10 mouse cellular contexts compared by ENCODE assay signal in the genomic region with DNA sequence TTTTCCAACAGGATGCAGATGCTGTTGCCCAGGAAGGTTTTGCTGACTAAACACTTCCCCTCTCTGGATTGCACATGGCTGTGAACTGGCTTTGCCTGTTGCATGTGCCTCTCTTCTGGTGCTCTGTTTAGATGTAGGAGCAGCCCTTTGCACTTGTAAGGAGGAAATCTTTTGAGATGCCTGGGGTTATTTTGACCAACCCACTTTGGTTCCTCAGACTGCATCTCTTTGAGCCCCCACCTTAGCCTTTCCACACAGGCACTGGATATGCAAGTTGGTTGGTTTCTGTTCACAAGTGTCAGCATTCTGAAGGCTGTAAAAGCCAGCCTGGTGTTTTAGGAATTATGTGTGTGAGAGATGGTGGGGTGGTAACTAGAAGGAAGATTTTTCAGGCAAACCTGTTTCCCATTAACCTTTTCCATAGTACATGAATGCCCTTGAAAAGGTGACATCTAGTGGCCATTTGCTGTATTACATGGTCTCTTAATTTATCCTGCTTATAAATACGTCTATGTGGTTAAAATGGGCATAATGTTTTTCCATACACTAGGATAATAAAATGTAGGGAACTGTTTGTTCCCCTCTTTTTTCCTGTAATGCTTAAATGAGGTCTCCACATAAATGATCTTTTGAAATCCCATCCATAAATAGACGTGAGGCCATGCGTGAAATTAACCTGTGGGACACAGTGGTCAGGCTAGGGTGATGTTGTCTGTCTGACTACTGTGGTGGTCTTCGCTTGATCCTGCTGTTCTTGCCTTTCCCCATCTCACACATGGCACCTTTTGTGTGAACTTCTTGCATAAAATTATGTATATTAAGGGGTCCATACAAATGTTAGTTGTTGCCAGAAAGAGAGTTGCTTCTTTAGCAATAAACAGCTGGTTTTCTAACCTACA. TPM values are rescaled to one million over a fixed set of nuclear protein-coding genes. Genes with fewer than 3 reads are reported as not detected.
A peak's percentile ranks its signal among the peaks of the same experiment; 100 is the strongest.
DNase-seq lines count a peak whose midpoint lies in the region; ATAC-seq and TF ChIP-seq lines count a peak whose summit lies in the region.
"Had no signal": no experiment of that assay in that cellular context is flagged by ENCODE, and none has a peak within 500 bp of the region (broad histone marks: within the 10 kb centered on the region; RNA-seq: fewer than 3 reads in every experiment).

No protein-coding gene starts in this region.

- H3K27me3 ChIP-seq in heart, postnatal 0 days (ENCODE audit: control insufficient read depth, insufficient read depth, low read length) = no peaks in the 10 kb centered on the region
- no peaks in the 10 kb centered on the region for H3K27me3 ChIP-seq in lung, embryonic 15.5 days

- peak; percentile 48 to 72 for DNase-seq in layer of hippocampus, adult 2 months (ENCODE audit: low spot score in 2 of 2)
- DNase-seq in layer of hippocampus, adult 9-11 months = no peak
- peak; percentile 65 for DNase-seq in ES-E14 (ENCODE audit: low read depth, low spot score)
- DNase-seq in cerebellum, adult 18-20 months = peak; percentile 40 to 65
- DNase-seq in heart, postnatal 0 days (ENCODE audit: low spot score) = peak; percentile 79
- peak; percentile 41 for DNase-seq in retina, postnatal 7 days (ENCODE audit: low read depth, low spot score)
- DNase-seq in gastrocnemius, postnatal 36 days = no peak

- H3K9me3 ChIP-seq in ES-E14 (ENCODE audit: control insufficient read depth, insufficient read depth, low read depth, low read length) = no peaks in the 10 kb centered on the region
- no peaks in the 10 kb centered on the region for H3K9me3 ChIP-seq in heart, postnatal 0 days (replicated peaks; ENCODE audit: control insufficient read depth, low read length)
- no peaks in the 10 kb centered on the region for H3K9me3 ChIP-seq in lung, embryonic 15.5 days

- no peak overlapping the region for H3K4me2 ChIP-seq in heart, postnatal 0 days (ENCODE audit: low read depth, low read length)
- H3K4me2 ChIP-seq in lung, embryonic 15.5 days = no peak overlapping the region

- 67% methylated on average over 4 of the region's 4 CpGs for WGBS in heart, postnatal 0 days
- WGBS in lung, embryonic 15.5 days = 60% methylated on average over 4 of the region's 4 CpGs

- no peak for ATAC-seq in heart, postnatal 0 days (ENCODE audit: insufficient read depth, low read depth)
- ATAC-seq in lung, embryonic 15.5 days (ENCODE audit: borderline replicate concordance, extremely low read depth, low FRiP score, low TSS enrichment) = peak; percentile 27; the same call in 1 of the 2 replicates

- peak; percentile 98 for TF ChIP-seq CTCF in layer of hippocampus, adult 2 months (conservative IDR thresholded peaks at IDR 0.05)
- peak; percentile 88 for TF ChIP-seq CTCF in heart, postnatal 0 days (IDR thresholded peaks at IDR 0.05; ENCODE audit: low read depth)

- H3K36me3 ChIP-seq in ES-E14 (ENCODE audit: control insufficient read depth, insufficient read depth, low read length, poor library complexity, severe bottlenecking) = no peaks in the 10 kb centered on the region
- H3K36me3 ChIP-seq in heart, postnatal 0 days (replicated peaks; ENCODE audit: control insufficient read depth, insufficient read depth, low read length) = no peaks in the 10 kb centered on the region
- H3K36me3 ChIP-seq in lung, embryonic 15.5 days = no peaks in the 10 kb centered on the region

- H3K27ac ChIP-seq in layer of hippocampus, adult 2 months = peak overlapping the region; percentile 53
- no peak overlapping the region for H3K27ac ChIP-seq in ES-E14 (ENCODE audit: insufficient read depth, low read depth, low read length, poor library complexity, severe bottlenecking)
- H3K27ac ChIP-seq in heart, postnatal 0 days (ENCODE audit: low read depth) = no peak overlapping the region
- no peak overlapping the region for H3K27ac ChIP-seq in lung, embryonic 15.5 days

- in situ Hi-C loops in ES-E14 (cut with MboI; ENCODE audit: low sequenced_read_pairs in 2 of 2, unreplicated experiment in 2 of 2) = no loop called here

- intact Hi-C loops in gastrocnemius, postnatal 36 days (cut with DNase I) = loop anchor here (1.0 kb wide), 1 partner anchor 89 kb away; no protein-coding TSS in a partner anchor

- no peaks in the 10 kb centered on the region for H3K4me1 ChIP-seq in ES-E14 (ENCODE audit: control insufficient read depth in 2 of 2, insufficient read depth in 2 of 2, low read length in 2 of 2, poor library complexity in 1 of 2)
- peaks cover 18% of the 10 kb centered on the region for H3K4me1 ChIP-seq in heart, postnatal 0 days (ENCODE audit: control insufficient read depth, insufficient read depth)
- H3K4me1 ChIP-seq in lung, embryonic 15.5 days = peaks cover 20% of the 10 kb centered on the region

- no peak overlapping the region for H3K9ac ChIP-seq in ES-E14 (ENCODE audit: insufficient read depth, low read depth, low read length, poor library complexity, severe bottlenecking)
- H3K9ac ChIP-seq in heart, postnatal 0 days (replicated peaks; ENCODE audit: low read depth, low read length) = no peak overlapping the region
- no peak overlapping the region for H3K9ac ChIP-seq in lung, embryonic 15.5 days

- no peak for TF ChIP-seq EP300 in heart, postnatal 0 days (IDR thresholded peaks at IDR 0.05; ENCODE audit: low read depth)

- no peak overlapping the region; the same call in 1 of the 2 replicates for H3K4me3 ChIP-seq in layer of hippocampus, adult 2 months
- H3K4me3 ChIP-seq in ES-E14 (ENCODE audit: insufficient read depth in 1 of 2, low read depth in 1 of 2, low read length in 2 of 2, poor library complexity in 1 of 2, severe bottlenecking in 1 of 2) = no peak overlapping the region
- no peak overlapping the region for H3K4me3 ChIP-seq in heart, postnatal 0 days (ENCODE audit: low read depth, low read length)
- no peak overlapping the region for H3K4me3 ChIP-seq in lung, embryonic 15.5 days

TF ChIP-seq in ES-E14, 5 proteins besides CTCF, POLR2A, EP300 and RAD21:
- peak; percentile 54 for TF ChIP-seq MAFK (IDR thresholded peaks at IDR 0.05; ENCODE audit: insufficient read depth, low read depth, low read length)
- TF ChIP-seq HCFC1 (IDR thresholded peaks at IDR 0.05; ENCODE audit: borderline replicate concordance, insufficient read depth, low read length) = no peak
TF ChIP-seq in ES-E14: peak in this region for 1.

RNA-seq across cellular contexts. Expression of a gene that starts 1.8 kb away (rescaled TPM):
- total RNA-seq in layer of hippocampus, adult 2 months (2021) = 10 to 100 TPM in 1 of 2 experiments, 1 to 10 TPM in 1; 9.4 to 10.1 TPM
- total RNA-seq in ES-E14 (2012; rRNA removed) = 0.11 TPM in 1 of 2 replicates, not detected in the other
- total RNA-seq in heart, postnatal 0 days (2014; rRNA removed; ENCODE audit: low replicate concordance) = not detected in 2 replicates
- 0.53 and 0.70 TPM in 2 replicates for polyA plus RNA-seq in heart, postnatal 0 days (2015; fragmentation: Nextera tagmentation; extraction: Ambion mirVana)
- 1.4 and 1.6 TPM in 2 replicates for polyA plus RNA-seq in lung, embryonic 15.5 days (2015; fragmentation: Nextera tagmentation; extraction: Ambion mirVana)
- total RNA-seq in gastrocnemius, postnatal 36 days (2021) = under 1 TPM; 0.23 to 0.30 TPM

RNA-seq across cellular contexts. Expression of a gene that starts 14.0 kb away (rescaled TPM):
- not detected for total RNA-seq in layer of hippocampus, adult 2 months (2021)
- 0.16 and 0.18 TPM in 2 replicates for total RNA-seq in ES-E14 (2012; rRNA removed)
- not detected in 2 replicates for total RNA-seq in heart, postnatal 0 days (2014; rRNA removed; ENCODE audit: low replicate concordance)
- polyA plus RNA-seq in heart, postnatal 0 days (2015; fragmentation: Nextera tagmentation; extraction: Ambion mirVana) = not detected in 2 replicates
- polyA plus RNA-seq in lung, embryonic 15.5 days (2015; fragmentation: Nextera tagmentation; extraction: Ambion mirVana) = 0.21 and 0.29 TPM in 2 replicates
- total RNA-seq in gastrocnemius, postnatal 36 days (2021) = not detected
- polyA plus RNA-seq: frontal cortex, adult 2 months; spleen, adult 2 months had no signal

RNA-seq across cellular contexts. Expression of a gene that starts 53.8 kb away (rescaled TPM):
- total RNA-seq in layer of hippocampus, adult 2 months (2021) = 10 to 100 TPM; 38.5 to 43.3 TPM
- 0.09 TPM in 1 of 2 replicates, not detected in the other for total RNA-seq in ES-E14 (2012; rRNA removed)
- total RNA-seq in heart, postnatal 0 days (2014; rRNA removed; ENCODE audit: low replicate concordance) = 1.4 TPM in 1 of 2 replicates, not detected in the other
- polyA plus RNA-seq in heart, postnatal 0 days (2015; fragmentation: Nextera tagmentation; extraction: Ambion mirVana) = 0.89 and 0.98 TPM in 2 replicates
- polyA plus RNA-seq in lung, embryonic 15.5 days (2015; fragmentation: Nextera tagmentation; extraction: Ambion mirVana) = 2.7 and 2.8 TPM in 2 replicates
- total RNA-seq in gastrocnemius, postnatal 36 days (2021) = 1 to 10 TPM in 1 of 2 experiments, under 1 TPM in 1; 0.69 to 1.1 TPM

RNA-seq across cellular contexts. Expression of a gene that starts 55.5 kb away (rescaled TPM):
- total RNA-seq in layer of hippocampus, adult 2 months (2021) = 1 to 10 TPM; 1.8 to 3.5 TPM
- total RNA-seq in ES-E14 (2012; rRNA removed) = 0.16 and 0.18 TPM in 2 replicates
- total RNA-seq in heart, postnatal 0 days (2014; rRNA removed; ENCODE audit: low replicate concordance) = 0.81 and 3.7 TPM in 2 replicates
- 1.6 and 1.8 TPM in 2 replicates for polyA plus RNA-seq in heart, postnatal 0 days (2015; fragmentation: Nextera tagmentation; extraction: Ambion mirVana)
- polyA plus RNA-seq in lung, embryonic 15.5 days (2015; fragmentation: Nextera tagmentation; extraction: Ambion mirVana) = 19.1 and 24.7 TPM in 2 replicates
- 1 to 10 TPM; 1.6 to 1.7 TPM for total RNA-seq in gastrocnemius, postnatal 36 days (2021)

Comparison
In these comparisons a context has a peak if more than half of its experiments do, and no peak if none do; other contexts are left out.
1. DNase-seq: peak in layer of hippocampus, adult 2 months (2 of 2), ES-E14 (single experiment), cerebellum, adult 18-20 months (2 of 2), heart, postnatal 0 days (single experiment) and retina, postnatal 7 days (single experiment); none in layer of hippocampus, adult 9-11 months (single experiment) and gastrocnemius, postnatal 36 days (0 of 2).
2. RNA of a gene that starts 53.8 kb away (total RNA-seq): 38.5 to 43.3 TPM in layer of hippocampus, adult 2 months; 0.69 to 1.1 TPM in gastrocnemius, postnatal 36 days, 0.09 TPM in ES-E14 and 1.4 TPM in heart, postnatal 0 days; every median in the first group is over 10 times any median in the second.